ENCODE assay signal across 7 mouse cellular contexts in genomic region chr5:24601911-24602750, GRCm38 (mm10). TPM values are rescaled to one million over a fixed set of nuclear protein-coding genes. Genes with fewer than 3 reads are reported as not detected.
A peak's percentile ranks its signal among the peaks of the same experiment; 100 is the strongest.
DNase-seq lines count a peak whose midpoint lies in the region; ATAC-seq lines count a peak whose summit lies in the region.

No protein-coding gene starts in this region.

- peak overlapping the region; percentile 99 for H3K27ac ChIP-seq in forebrain, embryonic 16.5 days (ENCODE audit: low read length)
- peak overlapping the region; percentile 97 for H3K27ac ChIP-seq in hindbrain, embryonic 12.5 days
- H3K27ac ChIP-seq in limb, embryonic 15.5 days: peak overlapping the region; percentile 100
- peak overlapping the region; percentile 100 for H3K27ac ChIP-seq in midbrain, embryonic 16.5 days (ENCODE audit: low read length)

- no peaks in the 10 kb centered on the region for H3K9me3 ChIP-seq in forebrain, embryonic 16.5 days (ENCODE audit: control insufficient read depth, low read length)
- H3K9me3 ChIP-seq in hindbrain, embryonic 12.5 days (replicated peaks): no peaks in the 10 kb centered on the region
- H3K9me3 ChIP-seq in limb, embryonic 15.5 days: no peaks in the 10 kb centered on the region
- no peaks in the 10 kb centered on the region for H3K9me3 ChIP-seq in midbrain, embryonic 16.5 days (replicated peaks; ENCODE audit: control insufficient read depth, low read length, poor library complexity, severe bottlenecking)

- no peaks in the 10 kb centered on the region for H3K36me3 ChIP-seq in forebrain, embryonic 16.5 days (ENCODE audit: control insufficient read depth, insufficient read depth)
- H3K36me3 ChIP-seq in hindbrain, embryonic 12.5 days: no peaks in the 10 kb centered on the region
- no peaks in the 10 kb centered on the region for H3K36me3 ChIP-seq in limb, embryonic 15.5 days
- no peaks in the 10 kb centered on the region for H3K36me3 ChIP-seq in midbrain, embryonic 16.5 days (ENCODE audit: control insufficient read depth, insufficient read depth, low read length)

- under 1% methylated on average over 73 of the region's 73 CpGs for WGBS in forebrain, embryonic 16.5 days
- under 1% methylated on average over 69 of the region's 73 CpGs for WGBS in hindbrain, embryonic 12.5 days
- under 1% methylated on average over 64 of the region's 73 CpGs for WGBS in limb, embryonic 15.5 days
- WGBS in midbrain, embryonic 16.5 days: under 1% methylated on average over 66 of the region's 73 CpGs

- H3K4me1 ChIP-seq in forebrain, embryonic 16.5 days (replicated peaks; ENCODE audit: control insufficient read depth, insufficient read depth, low read length): peaks cover 83% of the 10 kb centered on the region
- peaks cover 84% of the 10 kb centered on the region for H3K4me1 ChIP-seq in hindbrain, embryonic 12.5 days
- H3K4me1 ChIP-seq in limb, embryonic 15.5 days: peaks cover 78% of the 10 kb centered on the region
- peaks cover 73% of the 10 kb centered on the region for H3K4me1 ChIP-seq in midbrain, embryonic 16.5 days (ENCODE audit: control insufficient read depth, insufficient read depth, low read length)

- peak; percentile 91 for DNase-seq in Muller cell, postnatal 12 days (ENCODE audit: inconsistent ontology term)
- peak; percentile 84 to 86 for DNase-seq in adrenal gland, postnatal 36 days
- DNase-seq in urinary bladder, postnatal 14 days (ENCODE audit: low spot score): peak; percentile 74

- peak overlapping the region; percentile 83 for H3K9ac ChIP-seq in forebrain, embryonic 16.5 days (replicated peaks; ENCODE audit: low read depth, low read length)
- peak overlapping the region; percentile 83 for H3K9ac ChIP-seq in hindbrain, embryonic 12.5 days
- peak overlapping the region; percentile 74 for H3K9ac ChIP-seq in limb, embryonic 15.5 days
- H3K9ac ChIP-seq in midbrain, embryonic 16.5 days (ENCODE audit: low read depth, low read length): peak overlapping the region; percentile 92

- peak overlapping the region; percentile 93 for H3K4me2 ChIP-seq in forebrain, embryonic 16.5 days (ENCODE audit: low read length)
- H3K4me2 ChIP-seq in hindbrain, embryonic 12.5 days (replicated peaks): peak overlapping the region; percentile 88
- peak overlapping the region; percentile 84 for H3K4me2 ChIP-seq in limb, embryonic 15.5 days
- peak overlapping the region; percentile 97 for H3K4me2 ChIP-seq in midbrain, embryonic 16.5 days (ENCODE audit: low read length)

- peak overlapping the region; percentile 66 for H3K4me3 ChIP-seq in forebrain, embryonic 16.5 days (replicated peaks; ENCODE audit: low read length)
- H3K4me3 ChIP-seq in hindbrain, embryonic 12.5 days: peak overlapping the region; percentile 53
- peak overlapping the region; percentile 71 for H3K4me3 ChIP-seq in limb, embryonic 15.5 days
- H3K4me3 ChIP-seq in midbrain, embryonic 16.5 days (ENCODE audit: low read depth, low read length): peak overlapping the region; percentile 70

- no peaks in the 10 kb centered on the region for H3K27me3 ChIP-seq in forebrain, embryonic 16.5 days (replicated peaks; ENCODE audit: control insufficient read depth, insufficient read depth, low read length)
- H3K27me3 ChIP-seq in hindbrain, embryonic 12.5 days: peaks cover 10% of the 10 kb centered on the region; the same call in 1 of the 2 replicates
- no peaks in the 10 kb centered on the region for H3K27me3 ChIP-seq in limb, embryonic 15.5 days
- no peaks in the 10 kb centered on the region for H3K27me3 ChIP-seq in midbrain, embryonic 16.5 days (ENCODE audit: control insufficient read depth, insufficient read depth, low read depth, low read length)

- peak; percentile 32 for ATAC-seq in forebrain, embryonic 16.5 days
- ATAC-seq in hindbrain, embryonic 12.5 days (ENCODE audit: low FRiP score): peak; percentile 16; the same call in 1 of the 2 replicates
- ATAC-seq in limb, embryonic 15.5 days (ENCODE audit: insufficient number of reproducible peaks, low FRiP score, low TSS enrichment, low read depth): peak; percentile 42; the same call in 1 of the 2 replicates
- ATAC-seq in midbrain, embryonic 16.5 days: peak; percentile 36

RNA-seq across cellular contexts. Expression of gene Chpf2, which starts 15.6 kb away (rescaled TPM):
- 10 to 100 TPM; 35.7 to 52.5 TPM for total RNA-seq in adrenal gland, postnatal 36 days (2021)
- polyA plus RNA-seq in forebrain, embryonic 16.5 days (2015; fragmentation: Nextera tagmentation; extraction: Ambion mirVana): 20.5 and 20.8 TPM in 2 replicates
- polyA plus RNA-seq in hindbrain, embryonic 12.5 days (2016; fragmentation: Nextera tagmentation; extraction: Ambion mirVana): 22.3 and 23.1 TPM in 2 replicates
- polyA plus RNA-seq in limb, embryonic 15.5 days (2015; fragmentation: Nextera tagmentation; extraction: Ambion mirVana): 37.7 and 39.5 TPM in 2 replicates
- 16.6 and 23.3 TPM in 2 replicates for polyA plus RNA-seq in midbrain, embryonic 16.5 days (2015; fragmentation: Nextera tagmentation; extraction: Ambion mirVana)

RNA-seq across cellular contexts. Expression of gene Smarcd3, which starts 22.1 kb away (rescaled TPM):
- total RNA-seq in adrenal gland, postnatal 36 days (2021): 10 to 100 TPM; 16.0 to 17.4 TPM
- 156 and 181 TPM in 2 replicates for polyA plus RNA-seq in forebrain, embryonic 16.5 days (2015; fragmentation: Nextera tagmentation; extraction: Ambion mirVana)
- polyA plus RNA-seq in hindbrain, embryonic 12.5 days (2016; fragmentation: Nextera tagmentation; extraction: Ambion mirVana): 78.4 and 83.2 TPM in 2 replicates
- 32.4 and 37.2 TPM in 2 replicates for polyA plus RNA-seq in limb, embryonic 15.5 days (2015; fragmentation: Nextera tagmentation; extraction: Ambion mirVana)
- 173 and 192 TPM in 2 replicates for polyA plus RNA-seq in midbrain, embryonic 16.5 days (2015; fragmentation: Nextera tagmentation; extraction: Ambion mirVana)

RNA-seq across cellular contexts. Expression of gene Abcf2, which starts 24.9 kb away (rescaled TPM):
- 10 to 100 TPM; 69.3 to 79.2 TPM for total RNA-seq in adrenal gland, postnatal 36 days (2021)
- polyA plus RNA-seq in forebrain, embryonic 16.5 days (2015; fragmentation: Nextera tagmentation; extraction: Ambion mirVana): 107 and 109 TPM in 2 replicates
- 108 and 110 TPM in 2 replicates for polyA plus RNA-seq in hindbrain, embryonic 12.5 days (2016; fragmentation: Nextera tagmentation; extraction: Ambion mirVana)
- 97.2 and 98.2 TPM in 2 replicates for polyA plus RNA-seq in limb, embryonic 15.5 days (2015; fragmentation: Nextera tagmentation; extraction: Ambion mirVana)
- 78.0 and 85.0 TPM in 2 replicates for polyA plus RNA-seq in midbrain, embryonic 16.5 days (2015; fragmentation: Nextera tagmentation; extraction: Ambion mirVana)

RNA-seq across cellular contexts. Expression of gene 4931409K22Rik, which starts 45.5 kb away (rescaled TPM):
- total RNA-seq in adrenal gland, postnatal 36 days (2021): not detected
- 0.26 and 0.35 TPM in 2 replicates for polyA plus RNA-seq in forebrain, embryonic 16.5 days (2015; fragmentation: Nextera tagmentation; extraction: Ambion mirVana)
- not detected in 2 replicates for polyA plus RNA-seq in hindbrain, embryonic 12.5 days (2016; fragmentation: Nextera tagmentation; extraction: Ambion mirVana)
- polyA plus RNA-seq in limb, embryonic 15.5 days (2015; fragmentation: Nextera tagmentation; extraction: Ambion mirVana): 0.14 and 0.26 TPM in 2 replicates
- polyA plus RNA-seq in midbrain, embryonic 16.5 days (2015; fragmentation: Nextera tagmentation; extraction: Ambion mirVana): 0.08 TPM in 1 of 2 replicates, not detected in the other

Comparison
In these comparisons a context has a peak if more than half of its experiments do, and no peak if none do; other contexts are left out.
1. Peak in every context shown above with its lines: DNase-seq, ATAC-seq, H3K4me3 ChIP-seq and H3K27ac ChIP-seq.